Mouse (Mus musculus) fibroblast of lung, adult 2 months (primary cell): ENCODE measurements around the gene Iqce.

Experiments used
- DNase-seq: peaks from one replicate; pipeline ENCODE4 v3.0.0-alpha.2; 2011; ENCODE audit warnings: low read depth

Gene Iqce

GRCm38 (mm10) chr5:140614141-140614540 is 88.0 kb downstream of the Iqce start:
- no peak for DNase-seq

DNA sequence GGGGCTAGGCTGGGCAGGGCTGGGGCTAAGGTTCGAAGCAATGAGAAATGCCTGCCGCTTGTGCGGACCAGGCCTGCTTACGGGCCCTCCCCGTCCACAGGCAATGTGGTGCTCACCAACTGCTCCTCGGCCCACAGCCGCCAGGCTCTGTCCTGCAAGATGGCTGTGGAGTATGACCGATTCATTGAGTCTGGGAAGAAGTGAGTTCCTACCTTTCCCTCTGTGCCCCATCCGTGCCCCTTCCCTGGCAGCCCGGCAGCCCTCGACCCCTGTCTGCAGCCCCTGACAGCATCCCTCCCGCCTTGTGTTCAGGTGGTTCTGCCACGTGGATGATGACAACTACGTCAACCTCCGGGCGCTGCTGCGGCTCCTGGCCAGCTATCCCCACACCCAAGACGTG is 90.0 kb downstream of the Iqce start:
- no peak for DNase-seq
